Mouse (Mus musculus) heart, adult 9 months (tissue): ENCODE results near the gene Ttll12.

Source experiments
- DNase-seq, 2 experiments: peaks; one replicate each; pipeline ENCODE4 v3.0.0; 2022; ENCODE audit warnings: low spot score in 2 of 2

Ttll12 gene

DNA sequence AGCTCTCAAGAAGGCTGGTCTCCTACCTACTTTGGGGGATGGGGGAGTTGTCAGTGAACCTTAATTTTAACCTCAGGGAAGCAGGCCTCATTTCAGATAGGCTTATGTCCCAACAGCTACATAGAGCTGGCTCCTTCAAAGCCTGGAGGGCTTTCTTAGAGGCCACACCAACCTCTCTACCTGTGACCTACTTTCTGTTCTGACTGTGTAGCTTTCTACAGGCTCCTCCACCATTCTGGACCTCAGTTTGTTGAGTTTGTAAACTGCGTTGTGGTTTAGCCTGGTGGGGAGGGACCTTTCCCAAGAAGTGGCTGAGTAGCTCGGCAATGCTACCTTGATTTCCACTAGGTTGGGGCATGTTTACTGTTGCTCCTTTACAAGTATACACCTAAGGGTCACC, 67.2 kb downstream of the Ttll12 start:
- DNase-seq = no peak

DNA sequence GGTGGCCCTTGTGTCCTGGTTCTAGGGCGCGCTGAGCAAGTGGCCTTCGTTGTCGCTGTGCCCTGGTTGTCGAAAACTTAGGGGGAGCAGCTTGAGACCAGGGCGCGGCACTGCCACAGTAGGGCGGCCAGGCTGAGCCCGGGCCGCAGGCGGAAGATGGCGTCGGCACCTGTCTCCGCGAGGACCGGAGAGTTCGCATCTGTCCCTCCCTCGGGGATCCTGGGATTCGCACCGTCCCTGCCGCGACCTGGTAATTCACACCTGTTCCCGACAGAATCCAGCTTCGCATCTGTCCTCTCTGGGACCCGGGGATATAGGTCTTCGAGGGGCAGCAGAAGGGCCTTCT, 67.9 kb downstream of the Ttll12 start:
- DNase-seq = no peak

DNA sequence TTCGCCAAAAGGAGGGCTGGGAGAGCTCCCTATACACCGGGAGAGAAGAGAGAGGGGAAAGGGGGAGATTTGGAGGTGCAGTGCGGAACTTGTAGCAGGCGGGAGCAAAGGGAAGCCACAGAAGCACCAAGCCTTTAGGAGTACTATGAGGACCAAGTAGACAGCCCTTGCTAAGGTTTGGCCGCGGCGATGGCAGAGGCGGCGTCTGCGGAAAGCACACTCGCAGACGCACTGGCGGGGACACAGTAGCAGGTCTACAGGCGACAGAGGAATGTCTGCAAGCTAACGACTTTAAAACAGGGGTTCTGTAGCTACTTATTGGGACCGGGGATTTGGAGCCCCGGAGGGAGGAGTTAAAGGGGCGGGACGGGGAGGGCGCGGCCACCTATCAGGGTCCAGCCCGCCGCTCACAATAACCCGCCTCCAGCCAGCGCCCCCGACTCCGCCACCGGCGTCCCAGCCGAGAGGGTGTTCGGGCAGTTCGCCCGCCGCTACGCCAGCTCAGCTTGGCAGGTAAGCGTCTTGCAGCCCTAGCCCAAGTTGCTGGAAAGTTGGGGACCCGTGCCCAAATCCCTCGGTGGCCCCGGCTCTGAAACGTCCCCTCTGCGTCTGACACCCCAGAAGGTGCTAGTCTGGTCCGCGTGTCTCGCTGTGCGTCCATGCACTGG, 68.4 kb downstream of the Ttll12 start, which contains the start of gene Bik:
TSS of gene Bik (plus strand) at position 439 of the 668 bp plus-strand sequence.
- DNase-seq = peak; percentile 69
